Mouse (Mus musculus) erythroblast, embryonic 14.5 days (primary cell): ENCODE measurements around the gene Bcr.

Experiments used
- GATA1 ChIP-seq: IDR thresholded peaks from 2 replicates; pipeline ENCODE4 v1.6.1; 2012; ENCODE audit warnings: low read length, inconsistent platforms, mixed read lengths
- TAL1 ChIP-seq: IDR thresholded peaks from 3 replicates; pipeline ENCODE4 v1.6.1; 2012; ENCODE audit warnings: low read length, inconsistent platforms, mixed read lengths

DNA sequence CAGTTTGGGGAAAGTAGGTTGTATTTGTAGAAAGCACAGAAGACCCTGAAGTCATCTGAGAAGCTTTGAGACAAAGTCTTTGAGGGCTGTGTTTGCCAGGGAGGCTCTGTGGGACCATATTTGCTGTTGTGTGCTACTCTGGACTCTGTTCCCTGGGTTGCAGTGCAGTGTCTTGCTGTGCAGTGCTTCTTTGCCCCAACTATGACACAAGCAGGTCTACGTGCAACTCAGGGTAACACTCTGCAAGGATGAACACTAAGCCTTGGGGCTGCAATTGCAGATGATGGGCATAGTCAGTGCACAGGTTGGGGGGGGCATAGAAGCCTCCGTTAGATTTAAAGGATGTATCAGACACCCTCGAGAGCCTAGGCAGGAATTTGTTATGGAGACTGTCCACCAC is 160.3 kb downstream of the Bcr start:
- TF ChIP-seq TAL1, result no peak
- no peak for TF ChIP-seq GATA1
